Mouse (Mus musculus) brain, embryonic 14.5 days (tissue): ENCODE data around the gene Fancc.

ENCODE experiments used
- CTCF ChIP-seq: fragments of 200-500 bp; IDR thresholded peaks from 2 replicates; pipeline ENCODE4 v1.5.1; 2012; ENCODE audit warnings: inconsistent platforms, mild to moderate bottlenecking, moderate library complexity, borderline replicate concordance; ENCODE audit not compliant: insufficient read depth, insufficient read length; ENCODE audit errors: extremely low read depth
- POLR2A ChIP-seq: fragments of 200-500 bp; IDR thresholded peaks from 2 replicates; pipeline ENCODE4 v1.6.1; 2012; ENCODE audit warnings: mild to moderate bottlenecking, inconsistent platforms, borderline replicate concordance; ENCODE audit not compliant: poor library complexity, insufficient read depth, insufficient read length, severe bottlenecking; ENCODE audit errors: extremely low read depth

GRCm38 (mm10) chr13:63252295-63253010 is 244.6 kb downstream of the Fancc start:
- TF ChIP-seq CTCF (no peak), POLR2A (no peak)
